Mouse (Mus musculus) spleen, postnatal 4 days (tissue): Measurements from ENCODE around the gene Mex3d.
"Not testable (repeated sequence)": the region's sequence is repeated elsewhere in the genome, so short reads cannot be mapped to it uniquely, and the experiment has no call there.

Experiments
- DNase-seq, 2 experiments: peaks; one replicate each; pipeline ENCODE4 v3.0.0; 2022; ENCODE audit warnings: low spot score in 2 of 2

The Mex3d gene

GRCm38 (mm10) chr10:80356001-80356682, 31.3 kb downstream of the Mex3d start, which contains the start of gene Plk5:
TSS of gene Plk5 (plus strand) at chr10:80356459.
- DNase-seq: no peak

- DNase-seq: no peak
Observed at GRCm38 (mm10) chr10:80355431-80355830, 32.0 kb downstream of the Mex3d start.

- DNase-seq: no peak
Observed at GRCm38 (mm10) chr10:80352727-80353126, 34.7 kb downstream of the Mex3d start.

- no peak for DNase-seq
Observed at GRCm38 (mm10) chr10:80351896-80352295, 35.6 kb downstream of the Mex3d start.

- DNase-seq: peak; percentile 89 to 98
Observed at GRCm38 (mm10) chr10:80350292-80350691, 37.2 kb downstream of the Mex3d start.

- no peak for DNase-seq
Observed at GRCm38 (mm10) chr10:80348981-80349380, 38.5 kb downstream of the Mex3d start.

GRCm38 (mm10) chr10:80348244-80348781, 39.1 kb downstream of the Mex3d start, which contains the start of gene Adamtsl5:
TSS of gene Adamtsl5 (minus strand) at chr10:80348412.
- DNase-seq: peak; percentile 76 to 90

GRCm38 (mm10) chr10:80347514-80347967, 39.9 kb downstream of the Mex3d start:
- no peak for DNase-seq

- DNase-seq: not testable (repeated sequence)
Observed at GRCm38 (mm10) chr10:80345929-80346328, 41.5 kb downstream of the Mex3d start.

GRCm38 (mm10) chr10:80345122-80345521, 42.3 kb downstream of the Mex3d start:
- DNase-seq: peak in 1 of 2 experiments; percentile 71

- DNase-seq: peak in 1 of 2 experiments; percentile 76
Observed at GRCm38 (mm10) chr10:80344131-80344661, 43.3 kb downstream of the Mex3d start.

- DNase-seq: no peak
Observed at GRCm38 (mm10) chr10:80343425-80343895, 44.0 kb downstream of the Mex3d start.

- peak in 1 of 2 experiments; percentile 65 for DNase-seq
Observed at GRCm38 (mm10) chr10:80342749-80343424, 44.6 kb downstream of the Mex3d start.

GRCm38 (mm10) chr10:80342305-80342748, 45.1 kb downstream of the Mex3d start:
- DNase-seq: no peak

GRCm38 (mm10) chr10:80341491-80342304, 45.8 kb downstream of the Mex3d start:
- DNase-seq: no peak

- DNase-seq: no peak
Observed at GRCm38 (mm10) chr10:80341026-80341425, 46.4 kb downstream of the Mex3d start.

GRCm38 (mm10) chr10:80339941-80340750, 47.3 kb downstream of the Mex3d start:
- peak; percentile 87 to 97 for DNase-seq

GRCm38 (mm10) chr10:80336263-80336662, 51.2 kb downstream of the Mex3d start:
- no peak for DNase-seq

GRCm38 (mm10) chr10:80332525-80332989, 54.9 kb downstream of the Mex3d start:
- peak in 1 of 2 experiments; percentile 16 for DNase-seq
